Mouse (Mus musculus) v-Abl transformed pro-B cells (cell line): ENCODE results near the gene Zmiz1.

Experiments
- in situ Hi-C, 2 experiments: fragments of 400-800 bp; cut with MboI; formaldehyde crosslinking; loops; one replicate each; pipeline ENCODE4 v1.15.1; 2025; ENCODE audit not compliant: unreplicated experiment in 2 of 2

The Zmiz1 gene

GRCm38 (mm10) chr14:25619066-25619762, 160.2 kb downstream of the Zmiz1 start:
- in situ Hi-C loops = no loop called here

DNA sequence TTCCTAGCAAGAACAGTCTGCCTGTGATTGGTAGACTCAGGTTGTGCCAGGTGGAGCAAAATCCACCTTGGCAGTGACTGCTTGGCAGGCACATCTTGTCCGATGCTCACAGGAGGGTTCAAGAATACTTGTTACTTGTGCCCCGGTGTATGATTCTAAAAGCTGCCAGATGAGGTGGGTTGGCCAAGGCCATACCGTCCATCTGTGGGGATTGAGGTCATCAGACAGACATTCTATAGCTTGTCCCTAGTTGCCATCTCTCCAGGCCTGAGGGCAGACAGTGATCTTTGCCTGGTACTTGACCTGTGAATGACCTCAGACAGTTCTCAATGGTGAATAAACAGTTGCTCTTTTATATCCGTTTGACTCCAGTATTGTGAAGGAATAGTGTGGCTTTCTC, 161.8 kb downstream of the Zmiz1 start:
- in situ Hi-C loops = no loop called here

GRCm38 (mm10) chr14:25623698-25624097, 164.7 kb downstream of the Zmiz1 start:
- in situ Hi-C loops = no loop called here

DNA sequence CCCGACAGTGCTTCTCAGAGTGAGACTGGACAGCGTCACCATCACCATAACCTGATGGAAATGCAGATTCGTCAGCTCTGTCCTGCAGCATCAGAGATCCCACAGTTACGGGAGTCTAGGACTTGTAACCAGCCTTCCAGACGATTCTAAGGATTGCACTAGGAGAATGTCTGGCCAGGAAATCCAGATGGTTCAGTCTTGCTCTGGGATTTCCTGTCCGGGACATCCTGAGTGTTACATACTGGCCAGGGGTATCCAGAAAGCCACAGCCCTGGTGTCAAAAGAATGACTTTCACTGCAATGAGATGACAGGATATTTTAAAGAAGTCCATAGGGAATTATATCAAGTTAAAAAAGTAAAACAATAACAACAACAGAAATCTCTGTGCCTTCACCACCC, 165.7 kb downstream of the Zmiz1 start:
- in situ Hi-C loops = no loop called here

DNA sequence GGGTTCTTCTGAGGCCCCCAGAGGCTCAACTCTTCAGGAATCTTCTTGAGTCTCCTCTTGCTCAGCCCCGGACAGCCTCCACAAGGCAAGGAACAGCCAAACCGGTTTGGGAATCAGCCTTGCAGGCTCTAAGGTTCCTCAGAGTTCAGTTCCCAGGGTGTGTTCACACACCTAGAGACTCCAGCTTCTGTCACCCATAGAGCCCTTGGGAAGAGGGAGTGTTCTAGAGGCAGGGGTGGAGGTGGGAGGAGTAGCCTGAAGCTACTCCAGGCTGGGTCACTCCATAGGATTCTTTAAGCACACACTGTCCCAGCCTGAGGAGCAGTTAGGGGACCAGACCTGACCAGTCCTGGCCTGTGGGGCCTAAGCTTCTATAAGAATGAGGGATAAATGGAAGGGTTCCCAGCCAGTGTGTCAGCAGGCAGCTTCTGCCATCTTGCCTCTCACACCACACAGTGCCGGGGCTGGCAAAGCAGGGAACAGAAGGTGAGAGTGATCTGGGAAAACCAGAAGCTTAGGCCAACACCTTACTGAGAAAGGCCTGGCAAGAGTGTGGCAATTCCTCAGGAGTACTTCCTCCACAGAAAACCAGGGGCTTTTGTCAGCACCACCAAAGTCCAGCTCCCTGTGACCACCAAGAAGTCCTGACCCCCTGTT, 168.7 kb downstream of the Zmiz1 start:
- in situ Hi-C loops = no loop called here

DNA sequence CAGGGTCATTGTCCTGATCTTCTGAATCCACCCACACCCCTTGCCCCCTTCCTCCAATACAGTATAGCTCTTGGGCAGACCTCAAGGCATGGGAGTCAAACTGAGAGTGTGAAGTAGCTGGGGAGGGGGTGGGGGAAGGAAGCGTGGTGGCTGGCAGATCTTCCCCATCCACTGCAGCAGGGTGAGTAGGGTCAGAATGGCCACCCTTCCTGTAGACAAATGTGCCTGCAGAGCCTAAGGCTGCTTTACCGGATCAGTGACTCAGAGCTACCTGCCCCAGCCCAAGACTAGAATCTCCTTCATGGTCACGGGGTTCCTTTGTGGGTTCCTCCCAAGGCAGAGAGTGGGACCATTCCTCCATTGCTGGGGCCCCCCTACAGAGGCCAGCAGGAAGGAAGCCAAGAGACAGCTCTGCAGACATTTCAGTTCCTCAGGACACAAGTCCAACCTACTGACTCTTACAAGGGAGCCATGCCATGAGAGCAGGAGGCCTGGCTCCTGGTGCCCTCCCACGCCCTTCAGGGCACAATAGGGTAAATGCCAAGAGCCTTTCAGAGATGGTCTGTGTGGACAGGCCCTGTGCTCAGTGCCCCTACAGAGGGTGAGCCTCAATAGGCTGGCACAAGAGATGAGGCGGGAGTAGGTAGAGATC, 169.6 kb downstream of the Zmiz1 start:
- in situ Hi-C loops = no loop called here

- in situ Hi-C loops = no loop called here
These were observed 171.1 kb downstream of the Zmiz1 start for GRCm38 (mm10) chr14:25629866-25630606.

GRCm38 (mm10) chr14:25630647-25631409, 171.8 kb downstream of the Zmiz1 start:
- in situ Hi-C loops = no loop called here

DNA sequence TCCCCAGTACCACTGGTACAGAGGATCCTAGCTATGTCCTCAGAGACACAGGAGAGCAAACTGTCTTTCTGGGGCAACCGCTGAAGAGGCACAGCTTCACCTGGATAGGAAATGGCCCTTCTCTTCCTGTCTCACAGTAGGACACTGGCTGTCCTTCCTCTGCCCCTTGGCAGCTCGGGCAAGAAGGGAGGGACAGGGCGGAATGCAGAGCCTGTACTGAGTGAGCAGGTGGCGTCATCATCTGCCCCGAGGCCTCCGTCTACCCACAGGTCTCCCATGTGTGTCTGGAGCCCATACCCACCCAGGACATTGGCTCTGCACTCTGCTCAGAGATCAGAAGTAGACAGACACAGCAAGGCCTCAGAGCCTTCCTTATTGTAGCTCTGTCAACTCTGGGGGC, 172.5 kb downstream of the Zmiz1 start:
- in situ Hi-C loops = no loop called here

- in situ Hi-C loops = no loop called here
These were observed 174.7 kb downstream of the Zmiz1 start for GRCm38 (mm10) chr14:25633539-25634300.

- in situ Hi-C loops = no loop called here
These were observed 175.3 kb downstream of the Zmiz1 start for GRCm38 (mm10) chr14:25634328-25634727.

DNA sequence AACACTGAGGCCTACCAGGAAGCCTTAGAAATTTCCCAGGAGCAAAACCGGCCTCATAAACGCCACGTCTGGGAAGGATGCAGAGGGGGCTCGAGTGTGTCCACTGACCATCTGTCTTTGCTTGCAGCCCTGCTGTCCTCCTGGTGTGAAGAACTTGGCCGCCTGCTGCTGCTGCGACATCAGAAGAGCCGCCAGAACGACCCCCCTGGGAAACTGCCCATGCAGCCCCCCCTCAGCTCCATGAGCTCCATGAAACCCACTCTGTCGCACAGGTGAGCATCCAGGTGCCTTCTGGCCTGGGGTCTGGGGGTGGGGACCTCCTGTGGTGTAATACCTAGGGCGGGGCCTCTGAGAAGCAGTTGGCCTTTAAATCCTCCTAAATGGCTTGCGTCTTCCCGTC, 176.8 kb downstream of the Zmiz1 start:
- in situ Hi-C loops = no loop called here

GRCm38 (mm10) chr14:25636297-25636696, 177.3 kb downstream of the Zmiz1 start:
- in situ Hi-C loops = no loop called here

DNA sequence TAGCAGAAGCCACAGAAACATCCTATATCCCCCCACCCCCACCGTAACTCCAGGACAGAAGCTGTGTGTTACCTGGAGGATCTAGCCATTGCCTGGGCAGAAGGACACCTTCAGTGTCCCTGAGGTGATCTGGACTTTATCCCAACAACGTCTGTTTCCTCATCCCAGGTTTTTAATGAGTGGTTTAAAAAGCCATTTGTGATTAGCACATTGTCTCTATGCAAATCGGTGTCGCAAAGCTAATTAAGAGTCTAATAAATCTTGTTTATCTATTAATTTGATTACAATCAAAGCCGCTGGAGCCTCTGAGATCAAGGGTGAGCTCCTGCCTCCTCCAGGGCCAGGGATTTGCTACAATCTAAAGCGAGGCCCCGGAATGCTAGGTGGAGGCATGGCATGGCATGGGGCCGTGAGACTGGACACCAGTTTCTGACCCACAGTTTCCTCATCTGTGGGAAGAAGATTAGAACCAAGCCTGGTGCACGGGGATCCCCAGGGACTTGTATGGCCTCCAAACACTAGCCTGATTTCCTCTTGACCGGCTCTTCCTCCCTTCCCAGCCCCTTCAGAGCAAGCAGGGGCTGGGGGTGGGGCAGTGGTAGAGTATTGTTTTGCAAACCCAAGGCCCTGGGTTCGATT, 180.3 kb downstream of the Zmiz1 start:
- in situ Hi-C loops = no loop called here

DNA sequence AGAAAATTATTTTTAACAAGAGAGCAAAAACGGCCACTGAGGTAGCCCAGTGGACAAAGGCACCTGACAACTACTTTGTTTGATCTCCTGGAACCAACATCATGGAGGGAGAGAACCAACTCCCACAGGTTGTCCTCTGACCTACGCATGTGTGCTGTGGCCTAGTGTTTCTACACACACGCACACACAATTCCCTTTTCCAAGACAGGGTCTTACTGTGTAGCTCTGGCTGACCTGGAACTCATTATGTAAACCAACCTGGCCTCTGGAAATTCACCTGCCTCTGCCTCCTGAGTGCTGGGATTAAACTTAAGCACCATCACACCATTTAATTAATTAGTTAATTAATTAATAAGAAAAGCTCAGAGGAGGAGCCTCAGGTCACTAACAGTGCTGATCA, 181.0 kb downstream of the Zmiz1 start:
- in situ Hi-C loops = loop anchor here in 1 of 2 experiments (5.0 kb wide), 1 partner anchor 33 kb away; no protein-coding TSS in a partner anchor

GRCm38 (mm10) chr14:25640421-25641056, 181.6 kb downstream of the Zmiz1 start:
- in situ Hi-C loops = loop anchor here in 1 of 2 experiments (5.0 kb wide), 1 partner anchor 33 kb away; no protein-coding TSS in a partner anchor

GRCm38 (mm10) chr14:25641067-25641466, 182.1 kb downstream of the Zmiz1 start:
- in situ Hi-C loops = loop anchor here in 1 of 2 experiments (5.0 kb wide), 1 partner anchor 34 kb away; no protein-coding TSS in a partner anchor

DNA sequence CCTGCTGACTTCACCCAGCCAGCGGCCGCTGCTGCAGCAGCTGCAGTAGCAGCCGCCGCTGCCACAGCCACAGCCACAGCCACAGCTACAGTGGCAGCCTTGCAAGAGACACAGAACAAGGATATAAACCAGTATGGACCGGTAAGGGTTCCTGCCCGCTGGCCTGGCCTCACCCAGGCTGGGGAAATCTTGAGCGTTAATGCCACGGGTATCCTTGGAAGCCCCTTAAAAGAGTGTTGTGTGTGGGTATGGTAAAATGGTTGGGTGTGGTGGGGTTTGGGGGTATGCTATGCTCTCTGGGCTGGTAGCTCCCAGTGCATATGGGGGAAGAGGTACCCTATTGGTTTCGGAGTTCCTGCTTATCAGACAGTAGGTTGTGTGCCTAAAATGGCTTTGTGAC, 186.7 kb downstream of the Zmiz1 start:
- in situ Hi-C loops = no loop called here
